Mouse (Mus musculus) ES-E14 (cell line): Measurements from ENCODE around the gene Nkd2. TPM values are rescaled to one million over a fixed set of nuclear protein-coding genes. Genes with fewer than 3 reads are reported as not detected.

Experiments used
- DNase-seq: peaks from one replicate; pipeline ENCODE4 v3.0.0-alpha.2; 2013; ENCODE audit warnings: low read depth, low spot score
- H3K27ac ChIP-seq: 2 replicates; pipeline ENCODE4 v1.5.1; 2012; ENCODE audit warnings: low read depth, mild to moderate bottlenecking, low read length, moderate library complexity, mixed read lengths; ENCODE audit not compliant: poor library complexity, insufficient read depth, severe bottlenecking
- H3K36me3 ChIP-seq: 2 replicates; pipeline ENCODE4 v1.6.1; 2012; ENCODE audit warnings: mild to moderate bottlenecking, low read length, moderate library complexity, mixed read lengths; ENCODE audit not compliant: control insufficient read depth, poor library complexity, insufficient read depth, severe bottlenecking
- H3K4me1 ChIP-seq, 2 experiments: fragments of 150-350 bp in 1 of 2; sonication (generic) in 1 of 2; 2 replicates each; pipeline ENCODE4 v1.6.1; 2012; ENCODE audit warnings: low read length in 2 of 2, mild to moderate bottlenecking in 1 of 2, mixed read lengths in 1 of 2; ENCODE audit not compliant: control insufficient read depth in 2 of 2, insufficient read depth in 2 of 2, poor library complexity in 1 of 2
- H3K4me3 ChIP-seq, 2 experiments: fragments of 150-350 bp in 1 of 2; sonication (generic) in 1 of 2; 2 replicates each; pipeline ENCODE4 v1.5.1; 2012; ENCODE audit warnings: low read length in 2 of 2, low read depth in 1 of 2, mild to moderate bottlenecking in 1 of 2, mixed read lengths in 1 of 2; ENCODE audit not compliant: insufficient read depth in 1 of 2, poor library complexity in 1 of 2, severe bottlenecking in 1 of 2
- H3K9ac ChIP-seq: 2 replicates; pipeline ENCODE4 v1.6.1; 2012; ENCODE audit warnings: low read depth, mild to moderate bottlenecking, low read length, mixed read lengths; ENCODE audit not compliant: poor library complexity, insufficient read depth, severe bottlenecking
- H3K9me3 ChIP-seq: fragments of 150-350 bp; sonication (generic); 2 replicates; pipeline ENCODE4 v1.6.1; 2012; ENCODE audit warnings: low read depth, mild to moderate bottlenecking, low read length; ENCODE audit not compliant: control insufficient read depth, insufficient read depth
- CHD2 ChIP-seq: IDR thresholded peaks from 2 replicates; pipeline ENCODE4 v1.6.1; 2014; ENCODE audit warnings: mild to moderate bottlenecking, low read depth, low read length, inconsistent platforms
- HCFC1 ChIP-seq: IDR thresholded peaks from 2 replicates; pipeline ENCODE4 v1.6.1; 2012; ENCODE audit warnings: low read length, inconsistent platforms, borderline replicate concordance; ENCODE audit not compliant: insufficient read depth
- MAFK ChIP-seq: IDR thresholded peaks from 2 replicates; pipeline ENCODE4 v1.6.1; 2014; ENCODE audit warnings: mild to moderate bottlenecking, low read depth, low read length, inconsistent platforms; ENCODE audit not compliant: insufficient read depth
- ZC3H11A ChIP-seq: IDR thresholded peaks from 2 replicates; pipeline ENCODE4 v1.6.1; 2012; ENCODE audit warnings: low read depth, mild to moderate bottlenecking, inconsistent platforms, low read length, borderline replicate concordance
- ZNF384 ChIP-seq: IDR thresholded peaks from 2 replicates; pipeline ENCODE4 v1.6.1; 2012; ENCODE audit warnings: low read depth, low read length, inconsistent platforms
- in situ Hi-C, 2 experiments: fragments of 600-800 bp; cut with MboI; formaldehyde crosslinking; loops; one replicate each; pipeline ENCODE4 v1.15.1; 2025; ENCODE audit warnings: low sequenced_read_pairs in 2 of 2, inconsistent platforms in 1 of 2; ENCODE audit not compliant: unreplicated experiment in 2 of 2
- total RNA-seq: library from RNA; depleted of rRNA; stranded (reverse); fragments of 300-350 nt; gene quantifications from 2 replicates; pipeline ENCODE4 v1.2.3, GENCODE M21; 2012

Gene Nkd2
- total RNA-seq, 1 experiment = 1.8 TPM

GRCm38 (mm10) chr13:73775786-73776185, 71.6 kb downstream of the Nkd2 start:
- no peak overlapping the region for H3K9ac ChIP-seq
- TF ChIP-seq HCFC1 (no peak), CHD2 (no peak), ZNF384 (no peak), MAFK (no peak), ZC3H11A (no peak)
- no peak for DNase-seq
- peaks cover 0 to 11% of the 10 kb centered on the region in 2 experiments; a peak in 3 of 4 replicates for H3K4me1 ChIP-seq
- H3K36me3 ChIP-seq = peaks cover 14% of the 10 kb centered on the region; the same call in 1 of the 2 replicates
- H3K9me3 ChIP-seq = no peaks in the 10 kb centered on the region
- H3K4me3 ChIP-seq = no peak overlapping the region
- H3K27ac ChIP-seq = no peak overlapping the region
- in situ Hi-C loops = no loop called here

GRCm38 (mm10) chr13:73773519-73774205, 73.8 kb downstream of the Nkd2 start:
- peaks cover 18% of the 10 kb centered on the region; the same call in 1 of the 2 replicates for H3K36me3 ChIP-seq
- H3K27ac ChIP-seq = no peak overlapping the region
- H3K9me3 ChIP-seq = no peaks in the 10 kb centered on the region
- no peak overlapping the region for H3K4me3 ChIP-seq
- in situ Hi-C loops = no loop called here
- TF ChIP-seq ZNF384 (no peak), CHD2 (no peak), MAFK (no peak), ZC3H11A (no peak), HCFC1 (no peak)
- H3K4me1 ChIP-seq = peaks cover 5 to 23% of the 10 kb centered on the region in 2 experiments
- no peak overlapping the region for H3K9ac ChIP-seq
- DNase-seq = no peak

GRCm38 (mm10) chr13:73772655-73773054, 74.8 kb downstream of the Nkd2 start:
- Histone ChIP-seq H3K9me3 (no peaks in the 10 kb centered on the region), H3K36me3 (peaks cover 23% of the 10 kb centered on the region; the same call in 1 of the 2 replicates), H3K4me3 (no peak overlapping the region), H3K27ac (no peak overlapping the region), H3K4me1 (peaks cover 9 to 31% of the 10 kb centered on the region in 2 experiments), H3K9ac (no peak overlapping the region)
- TF ChIP-seq MAFK = no peak
- no peak for TF ChIP-seq HCFC1
- no peak for TF ChIP-seq CHD2
- TF ChIP-seq ZC3H11A = no peak
- no peak for TF ChIP-seq ZNF384
- DNase-seq = no peak
- in situ Hi-C loops = no loop called here

GRCm38 (mm10) chr13:73771131-73771530, 76.3 kb downstream of the Nkd2 start:
- DNase-seq = no peak
- peaks cover 15 to 43% of the 10 kb centered on the region in 2 experiments for H3K4me1 ChIP-seq
- TF ChIP-seq CHD2 = no peak
- no peak for TF ChIP-seq MAFK
- TF ChIP-seq HCFC1 = no peak
- TF ChIP-seq ZC3H11A = no peak
- no peak for TF ChIP-seq ZNF384
- H3K9ac ChIP-seq = no peak overlapping the region
- in situ Hi-C loops = no loop called here
- H3K9me3 ChIP-seq = no peaks in the 10 kb centered on the region
- H3K36me3 ChIP-seq = peaks cover 23% of the 10 kb centered on the region; the same call in 1 of the 2 replicates
- no peak overlapping the region for H3K27ac ChIP-seq
- H3K4me3 ChIP-seq = no peak overlapping the region
